8 mouse cellular contexts compared by ENCODE assay signal in genomic region chr11:94629199-94629883, GRCm38 (mm10). TPM values are rescaled to one million over a fixed set of nuclear protein-coding genes. Genes with fewer than 3 reads are reported as not detected.
A peak's percentile ranks its signal among the peaks of the same experiment; 100 is the strongest.
DNase-seq lines count a peak whose midpoint lies in the region; ATAC-seq and TF ChIP-seq lines count a peak whose summit lies in the region.

Lrrc59 (plus strand) TSS chr11:94629767.

- peak; percentile 92 for DNase-seq in 3134 (ENCODE audit: extremely low read depth, insufficient read length, low spot score)
- peak; percentile 96 to 97 for DNase-seq in adrenal gland, postnatal 36 days
- DNase-seq in heart, adult 2 months = peak; percentile 95 to 97
- peak; percentile 88 to 93 for DNase-seq in kidney, adult 8-10 months
- peak; percentile 94 to 95 for DNase-seq in spleen, postnatal 10 days (ENCODE audit: low spot score in 2 of 2)

- peaks cover 13% of the 10 kb centered on the region for H3K4me1 ChIP-seq in embryonic facial prominence, embryonic 13.5 days
- peaks cover 5% of the 10 kb centered on the region for H3K4me1 ChIP-seq in heart, adult 2 months (ENCODE audit: control insufficient read depth, insufficient read depth, low read length)
- H3K4me1 ChIP-seq in limb, embryonic 13.5 days = peaks cover 13% of the 10 kb centered on the region
- H3K4me1 ChIP-seq in midbrain, embryonic 16.5 days (ENCODE audit: control insufficient read depth, insufficient read depth, low read length) = peaks cover 6% of the 10 kb centered on the region

- H3K9me3 ChIP-seq in embryonic facial prominence, embryonic 13.5 days = no peaks in the 10 kb centered on the region
- H3K9me3 ChIP-seq in limb, embryonic 13.5 days = no peaks in the 10 kb centered on the region
- H3K9me3 ChIP-seq in midbrain, embryonic 16.5 days (replicated peaks; ENCODE audit: control insufficient read depth, low read length, poor library complexity, severe bottlenecking) = no peaks in the 10 kb centered on the region

- 0 out of 2 replicates have a peak, but pooled peaks have one; percentile 56 for TF ChIP-seq EP300 in heart, adult 2 months (IDR thresholded peaks at IDR 0.05; ENCODE audit: insufficient read depth, low read depth, low read length)

- peaks cover 26% of the 10 kb centered on the region for H3K36me3 ChIP-seq in embryonic facial prominence, embryonic 13.5 days
- H3K36me3 ChIP-seq in heart, adult 2 months (ENCODE audit: control insufficient read depth, insufficient read depth, low read length) = no peaks in the 10 kb centered on the region
- H3K36me3 ChIP-seq in limb, embryonic 13.5 days = peaks cover 32% of the 10 kb centered on the region
- H3K36me3 ChIP-seq in midbrain, embryonic 16.5 days (ENCODE audit: control insufficient read depth, insufficient read depth, low read length) = peaks cover 13% of the 10 kb centered on the region

- peak within 1 kb of the TSS; percentile 93 for H3K9ac ChIP-seq in embryonic facial prominence, embryonic 13.5 days
- peak within 1 kb of the TSS; percentile 98 for H3K9ac ChIP-seq in heart, adult 2 months (ENCODE audit: low read depth, low read length)
- peak within 1 kb of the TSS; percentile 90 for H3K9ac ChIP-seq in limb, embryonic 13.5 days
- peak within 1 kb of the TSS; percentile 89 for H3K9ac ChIP-seq in midbrain, embryonic 16.5 days (ENCODE audit: low read depth, low read length)

- peak; percentile 64 for TF ChIP-seq POLR2A in heart, adult 2 months (IDR thresholded peaks at IDR 0.05; ENCODE audit: insufficient read depth, low read depth, low read length)

- 0 out of 2 replicates have a peak, but pooled peaks have one; percentile 100 for TF ChIP-seq CTCF in heart, adult 2 months (IDR thresholded peaks at IDR 0.05)

- ATAC-seq in embryonic facial prominence, embryonic 13.5 days (ENCODE audit: insufficient number of reproducible peaks, insufficient read depth, low FRiP score, low TSS enrichment, low read depth) = peak; percentile 92
- ATAC-seq in limb, embryonic 13.5 days (ENCODE audit: low FRiP score, low read depth) = peak; percentile 96
- ATAC-seq in midbrain, embryonic 16.5 days = peak; percentile 98

- WGBS in embryonic facial prominence, embryonic 13.5 days = 4% methylated on average over 41 of the region's 41 CpGs
- WGBS in heart, adult 2 months = 3% methylated on average over 40 of the region's 41 CpGs
- WGBS in limb, embryonic 13.5 days = 5% methylated on average over 32 of the region's 41 CpGs
- WGBS in midbrain, embryonic 16.5 days = 8% methylated on average over 33 of the region's 41 CpGs

- intact Hi-C loops in heart, adult 2 months (cut with DNase I) = no loop called here

- H3K27ac ChIP-seq in embryonic facial prominence, embryonic 13.5 days = peak within 1 kb of the TSS; percentile 78
- peak within 1 kb of the TSS; percentile 89 for H3K27ac ChIP-seq in heart, adult 2 months
- H3K27ac ChIP-seq in limb, embryonic 13.5 days = peak within 1 kb of the TSS; percentile 72
- H3K27ac ChIP-seq in midbrain, embryonic 16.5 days (ENCODE audit: low read length) = peak within 1 kb of the TSS; percentile 69; the same call in 1 of the 2 replicates

- H3K79me2 ChIP-seq in heart, adult 2 months (replicated peaks; ENCODE audit: control insufficient read depth, insufficient read depth, low read length) = peaks cover 4% of the 10 kb centered on the region

- peak within 1 kb of the TSS; percentile 97 for H3K4me3 ChIP-seq in embryonic facial prominence, embryonic 13.5 days
- peak within 1 kb of the TSS; percentile 56 for H3K4me3 ChIP-seq in heart, adult 2 months
- H3K4me3 ChIP-seq in limb, embryonic 13.5 days = peak within 1 kb of the TSS; percentile 99
- H3K4me3 ChIP-seq in midbrain, embryonic 16.5 days (ENCODE audit: low read depth, low read length) = peak within 1 kb of the TSS; percentile 100

- no peaks in the 10 kb centered on the region for H3K27me3 ChIP-seq in embryonic facial prominence, embryonic 13.5 days
- no peaks in the 10 kb centered on the region for H3K27me3 ChIP-seq in heart, adult 2 months (ENCODE audit: control insufficient read depth, insufficient read depth, low read length)
- H3K27me3 ChIP-seq in limb, embryonic 13.5 days = no peaks in the 10 kb centered on the region
- no peaks in the 10 kb centered on the region for H3K27me3 ChIP-seq in midbrain, embryonic 16.5 days (ENCODE audit: control insufficient read depth, insufficient read depth, low read depth, low read length)

- peak within 1 kb of the TSS; percentile 90 for H3K4me2 ChIP-seq in embryonic facial prominence, embryonic 13.5 days
- H3K4me2 ChIP-seq in limb, embryonic 13.5 days (replicated peaks) = peak within 1 kb of the TSS; percentile 92
- H3K4me2 ChIP-seq in midbrain, embryonic 16.5 days (ENCODE audit: low read length) = peak within 1 kb of the TSS; percentile 65

RNA-seq across cellular contexts. Expression of gene Lrrc59, which starts in this region (rescaled TPM):
- total RNA-seq in adrenal gland, postnatal 36 days (2021) = 100 to 1,000 TPM; 117 to 141 TPM
- polyA plus RNA-seq in embryonic facial prominence, embryonic 13.5 days (2015; fragmentation: Nextera tagmentation; extraction: Ambion mirVana) = 205 and 211 TPM in 2 replicates
- 10 to 100 TPM; 31.5 to 32.0 TPM for total RNA-seq in heart, adult 2 months (2021)
- polyA plus RNA-seq in heart, adult 2 months (2012; rRNA removed) = 25.3 and 31.9 TPM in 2 replicates
- polyA plus RNA-seq in limb, embryonic 13.5 days (2015; fragmentation: Nextera tagmentation; extraction: Ambion mirVana) = 225 and 240 TPM in 2 replicates
- 151 and 158 TPM in 2 replicates for polyA plus RNA-seq in midbrain, embryonic 16.5 days (2015; fragmentation: Nextera tagmentation; extraction: Ambion mirVana)

Comparison
In these comparisons a context has a peak if more than half of its experiments do, and no peak if none do; other contexts are left out.
1. Peak in every context shown above with its lines: DNase-seq, ATAC-seq, H3K4me3 ChIP-seq and H3K27ac ChIP-seq.